Mouse (Mus musculus) limb, embryonic 13.5 days (tissue): ENCODE data around the gene Pdk2. TPM values are rescaled to one million over a fixed set of nuclear protein-coding genes. Genes with fewer than 3 reads are reported as not detected.

Source experiments
- ATAC-seq: fragments of 200-750 bp; cut with Nextera tagmentation; 2 replicates; pipeline ENCODE4 v1.8.0; 2017; ENCODE audit warnings: low read depth, moderate number of reproducible peaks, moderate TSS enrichment; ENCODE audit not compliant: low FRiP score
- H3K27ac ChIP-seq: fragments of 300-500 bp; sonication (generic); 2 replicates; pipeline ENCODE4 v1.5.1; 2015; ENCODE audit warnings: inconsistent platforms, mild to moderate bottlenecking, moderate library complexity
- H3K27me3 ChIP-seq: fragments of 300-500 bp; sonication (generic); 2 replicates; pipeline ENCODE4 v1.6.1; 2015; ENCODE audit warnings: mild to moderate bottlenecking, inconsistent platforms
- H3K36me3 ChIP-seq: fragments of 300-500 bp; sonication (generic); 2 replicates; pipeline ENCODE4 v1.6.1; 2015; ENCODE audit warnings: inconsistent platforms, mild to moderate bottlenecking, moderate library complexity
- H3K4me1 ChIP-seq: fragments of 300-500 bp; sonication (generic); 2 replicates; pipeline ENCODE4 v1.6.1; 2015; ENCODE audit warnings: inconsistent platforms
- H3K4me2 ChIP-seq: fragments of 300-500 bp; sonication (generic); replicated peaks from 2 replicates; pipeline ENCODE4 v1.6.1; 2015; ENCODE audit warnings: inconsistent platforms, mild to moderate bottlenecking, moderate library complexity
- H3K4me3 ChIP-seq: fragments of 300-500 bp; sonication (generic); 2 replicates; pipeline ENCODE4 v1.5.1; 2015; ENCODE audit warnings: moderate library complexity, mild to moderate bottlenecking, inconsistent platforms
- H3K9ac ChIP-seq: fragments of 300-500 bp; sonication (generic); 2 replicates; pipeline ENCODE4 v1.6.1; 2015; ENCODE audit warnings: mild to moderate bottlenecking, inconsistent platforms
- H3K9me3 ChIP-seq: fragments of 300-500 bp; sonication (generic); 2 replicates; pipeline ENCODE4 v1.6.1; 2016; ENCODE audit warnings: inconsistent platforms
- WGBS: fragments of 180-500 bp; shearing (Covaris S2); methylation state at CpG from one replicate; pipeline ENCODE4 v1.1.7; 2015; 5-methylcytosine and 5-hydroxymethylcytosine counted together
- polyA plus RNA-seq: library from polyadenylated mRNA; unstranded; fragments of >200 nt; fragmentation: Nextera tagmentation; extraction: Ambion mirVana; gene quantifications from 2 replicates; pipeline ENCODE4 v1.2.1, GENCODE M21; 2015

Gene Pdk2
- polyA plus RNA-seq, 1 experiment from 2014 or later = 34.9 TPM

DNA sequence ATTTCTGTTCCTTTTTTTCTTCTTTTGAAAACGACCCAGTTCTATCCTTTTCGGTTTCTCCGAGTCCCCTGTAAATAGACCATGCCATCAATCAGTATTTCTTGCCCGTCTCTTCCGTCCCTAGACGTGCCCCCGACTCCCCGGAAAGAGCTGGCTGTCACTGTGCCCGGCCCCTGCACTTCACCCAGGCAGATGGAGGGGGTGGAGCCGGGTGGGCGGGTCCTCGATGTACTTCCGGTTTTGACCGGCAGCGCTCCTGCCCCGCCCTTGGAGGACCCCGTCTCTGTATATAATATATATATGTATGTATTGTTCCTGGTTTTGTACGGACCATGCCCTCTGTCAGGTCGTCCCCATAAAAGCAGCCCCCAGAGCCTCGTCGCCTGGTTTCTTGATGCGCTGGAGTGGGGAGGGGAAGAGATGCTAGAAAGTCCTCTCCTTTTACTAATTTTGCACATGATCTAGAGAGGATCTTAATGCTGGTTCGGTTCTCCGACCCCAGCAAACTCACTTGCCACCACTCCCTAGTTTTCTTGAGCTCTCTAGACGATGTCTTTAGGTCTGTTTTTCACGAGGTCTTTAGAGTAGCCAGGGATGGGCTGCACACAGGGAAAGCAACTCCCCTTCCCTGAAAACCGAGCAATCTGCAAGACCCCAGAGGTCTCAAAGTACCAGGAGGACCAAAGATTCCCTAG lies 34.5 kb downstream of the Pdk2 start:
- 2% methylated on average over 27 of the region's 27 CpGs for whole genome bisulfite sequencing
- Histone ChIP-seq H3K27ac (peak overlapping the region; percentile 67), H3K9ac (peak overlapping the region; percentile 65), H3K27me3 (no peaks in the 10 kb centered on the region), H3K36me3 (peaks cover 42% of the 10 kb centered on the region), H3K4me1 (peaks cover 36% of the 10 kb centered on the region), H3K4me3 (peak overlapping the region; percentile 45), H3K9me3 (no peaks in the 10 kb centered on the region), H3K4me2 (peak overlapping the region; percentile 76)
- ATAC-seq = peak; percentile 54

DNA sequence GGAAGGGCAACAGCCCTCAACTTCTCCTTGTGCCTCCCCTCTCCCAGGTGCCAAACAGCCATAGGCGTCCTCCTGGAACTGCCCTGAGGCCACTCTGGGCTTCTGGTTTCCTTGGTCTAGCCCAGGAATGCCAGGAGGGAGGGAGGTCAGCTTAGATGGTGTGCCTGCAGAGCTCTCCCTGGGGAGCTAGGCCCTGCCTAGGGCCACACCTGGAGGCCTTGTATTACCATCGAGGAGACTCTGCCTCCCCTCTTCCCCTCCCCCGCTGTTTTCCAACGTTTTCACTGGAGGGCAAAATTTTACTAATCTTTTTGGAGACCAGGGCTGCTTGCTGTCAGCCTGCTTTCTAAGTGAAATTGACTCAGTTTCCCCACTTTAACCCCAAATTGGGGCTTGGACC lies 35.1 kb downstream of the Pdk2 start:
- no peaks in the 10 kb centered on the region for H3K9me3 ChIP-seq
- H3K27me3 ChIP-seq = no peaks in the 10 kb centered on the region
- ATAC-seq = no peak
- H3K27ac ChIP-seq = peak overlapping the region; percentile 52
- peaks cover 47% of the 10 kb centered on the region for H3K36me3 ChIP-seq
- H3K4me3 ChIP-seq = peak overlapping the region; percentile 45
- peak overlapping the region; percentile 76 for H3K4me2 ChIP-seq
- H3K4me1 ChIP-seq = peaks cover 31% of the 10 kb centered on the region
- 37% methylated on average over 4 of the region's 4 CpGs for WGBS
- H3K9ac ChIP-seq = peak overlapping the region; percentile 65

DNA sequence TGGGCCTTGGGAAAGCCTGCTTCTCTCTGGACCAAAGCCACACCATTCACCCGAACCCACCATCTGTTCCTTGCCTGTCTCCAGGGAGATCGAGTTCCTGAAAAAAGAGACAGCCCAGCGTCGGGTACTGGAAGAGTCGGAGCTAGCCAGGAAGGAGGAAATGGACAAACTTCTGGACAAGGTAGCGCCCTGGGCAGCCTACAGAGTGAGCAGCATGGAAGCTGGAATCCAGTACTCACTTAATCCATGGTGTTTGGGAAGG lies 36.3 kb downstream of the Pdk2 start:
- Histone ChIP-seq H3K4me2 (no peak overlapping the region), H3K27me3 (no peaks in the 10 kb centered on the region), H3K27ac (no peak overlapping the region; the same call in 1 of the 2 replicates), H3K36me3 (peaks cover 58% of the 10 kb centered on the region), H3K4me1 (peaks cover 37% of the 10 kb centered on the region), H3K9me3 (no peaks in the 10 kb centered on the region), H3K9ac (0 out of 2 replicates have a peak overlapping the region, but pooled peaks have one; percentile 19), H3K4me3 (no peak overlapping the region)
- no peak for ATAC-seq
- WGBS = 59% methylated on average over 6 of the region's 6 CpGs

DNA sequence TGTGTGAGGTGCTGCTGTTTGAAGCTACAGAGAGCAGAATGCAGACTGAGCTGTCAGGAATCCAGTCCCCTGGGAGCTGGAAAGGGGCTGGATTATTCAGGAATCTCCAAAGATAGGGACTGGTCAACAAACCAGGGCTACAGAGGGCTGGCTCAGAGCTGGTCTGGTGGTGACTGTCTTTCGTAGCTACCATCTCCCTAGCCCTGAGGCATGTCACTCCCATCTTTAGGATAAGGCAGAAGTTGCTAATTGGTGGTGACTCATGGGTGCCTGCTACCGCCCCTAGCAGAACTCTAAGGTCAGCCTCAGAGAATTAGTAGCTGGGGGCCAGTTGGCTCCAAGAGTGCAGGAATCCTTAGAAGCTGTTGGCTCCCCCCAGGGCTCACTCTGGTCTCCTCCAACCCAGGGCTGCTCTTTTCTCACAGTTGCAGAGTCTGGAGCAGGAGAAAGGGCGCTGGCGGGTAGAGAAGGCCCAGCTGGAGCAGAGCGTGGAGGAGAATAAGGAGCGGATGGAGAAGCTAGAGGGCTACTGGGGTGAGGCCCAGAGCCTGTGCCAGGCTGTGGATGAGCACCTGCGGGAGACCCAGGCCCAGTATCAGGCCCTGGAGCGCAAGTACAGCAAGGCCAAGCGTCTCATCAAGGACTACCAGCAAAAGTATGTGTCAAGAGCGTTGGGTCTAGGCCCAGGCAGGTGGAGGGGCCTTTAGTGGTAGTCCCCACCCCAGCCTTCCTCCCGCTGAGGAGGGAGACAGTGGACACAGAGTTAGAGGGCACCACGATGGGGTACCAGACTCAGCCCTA lies 36.8 kb downstream of the Pdk2 start:
- Histone ChIP-seq H3K9ac (no peak overlapping the region), H3K36me3 (peaks cover 64% of the 10 kb centered on the region)

DNA sequence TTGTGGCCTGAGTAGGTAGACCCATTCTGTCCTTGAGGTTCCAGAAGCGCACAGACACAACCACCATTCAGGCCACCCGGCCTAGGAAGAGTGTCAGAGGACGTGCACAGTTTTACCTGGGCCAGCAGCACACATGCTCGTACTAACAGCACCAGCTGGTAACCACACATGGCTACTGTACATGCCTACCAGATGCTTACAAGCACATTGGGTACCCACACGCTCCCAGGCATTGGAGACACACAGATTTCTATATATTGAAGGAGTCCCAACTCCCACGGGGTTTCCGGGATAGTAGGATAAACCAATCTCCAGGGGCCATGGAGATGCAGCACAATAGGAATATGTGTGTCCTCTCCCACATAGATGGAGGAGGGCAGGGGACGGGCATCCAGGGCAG lies 38.4 kb downstream of the Pdk2 start:
- Histone ChIP-seq H3K9me3 (no peaks in the 10 kb centered on the region), H3K4me2 (no peak overlapping the region), H3K27ac (no peak overlapping the region), H3K36me3 (peaks cover 80% of the 10 kb centered on the region), H3K4me1 (peaks cover 25% of the 10 kb centered on the region), H3K9ac (no peak overlapping the region), H3K4me3 (no peak overlapping the region), H3K27me3 (no peaks in the 10 kb centered on the region)
- 95% methylated on average over 8 of the region's 8 CpGs for WGBS
- ATAC-seq = no peak

More for the DNA sequence above, 36.8 kb downstream of the Pdk2 start:
- 82% methylated on average over 12 of the region's 12 CpGs for WGBS
- Histone ChIP-seq H3K9me3 (no peaks in the 10 kb centered on the region), H3K27me3 (no peaks in the 10 kb centered on the region), H3K4me1 (peaks cover 37% of the 10 kb centered on the region), H3K4me3 (no peak overlapping the region), H3K27ac (no peak overlapping the region; the same call in 1 of the 2 replicates), H3K4me2 (no peak overlapping the region)
- no peak for ATAC-seq

DNA sequence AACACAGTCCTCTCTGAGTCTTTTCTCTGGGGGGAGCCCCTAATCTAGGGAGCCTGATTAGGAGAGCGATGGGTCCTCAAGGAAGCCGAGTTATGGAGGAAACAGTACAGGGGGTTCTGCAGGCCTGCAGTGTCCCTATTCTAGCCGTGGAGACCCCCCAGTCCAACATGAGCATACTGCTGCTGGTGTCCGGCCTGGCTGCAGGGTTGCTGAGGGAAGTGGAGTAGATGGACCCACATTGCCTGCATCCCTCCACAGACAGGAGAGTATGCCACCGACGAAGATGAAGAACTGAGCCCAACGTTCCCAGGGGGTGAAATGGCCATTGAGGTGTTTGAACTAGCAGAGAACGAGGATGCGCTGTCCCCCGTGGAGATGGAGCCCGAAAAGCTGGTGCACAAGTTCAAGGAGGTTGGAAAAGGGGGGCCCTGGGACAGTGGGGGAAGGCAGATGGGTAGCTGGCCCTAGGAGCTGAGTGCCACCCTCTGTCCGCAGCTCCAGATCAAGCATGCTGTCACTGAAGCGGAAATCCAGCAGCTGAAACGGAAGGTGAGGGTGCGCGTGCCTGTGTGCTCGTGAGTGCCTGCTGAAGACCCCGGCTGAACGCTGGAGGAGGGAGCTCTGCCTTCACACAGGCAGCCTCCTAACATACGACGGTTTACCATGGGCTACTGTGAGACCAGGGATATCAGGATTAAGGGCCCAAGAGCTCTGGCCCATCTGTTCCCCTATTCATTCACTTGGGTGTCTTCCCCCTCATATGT lies 39.4 kb downstream of the Pdk2 start:
- 88% methylated on average over 21 of the region's 21 CpGs for WGBS
- no peak overlapping the region for H3K27ac ChIP-seq

DNA sequence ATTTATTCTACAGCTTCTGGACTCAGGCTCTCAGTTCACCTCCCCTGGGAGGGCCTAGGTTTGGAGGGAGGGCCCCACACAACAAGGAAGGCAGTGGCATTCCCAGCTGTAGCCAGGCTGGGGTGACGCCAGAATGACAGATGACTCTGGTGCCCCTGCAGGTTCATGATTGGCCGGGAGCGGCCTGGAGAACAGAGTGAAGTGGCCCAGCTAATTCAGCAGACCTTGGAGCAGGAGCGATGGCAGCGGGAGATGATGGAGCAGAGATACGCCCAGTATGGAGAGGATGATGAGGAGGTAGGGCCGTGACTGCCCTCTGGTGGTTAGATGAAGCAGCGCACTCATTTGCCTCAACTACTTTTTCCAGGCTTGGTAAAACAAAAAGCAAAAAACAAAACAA lies 40.1 kb downstream of the Pdk2 start:
- peaks cover 97% of the 10 kb centered on the region for H3K36me3 ChIP-seq

More for the DNA sequence above, 39.4 kb downstream of the Pdk2 start:
- H3K9ac ChIP-seq = no peak overlapping the region
- ATAC-seq = no peak
- peaks cover 17% of the 10 kb centered on the region for H3K4me1 ChIP-seq
- no peaks in the 10 kb centered on the region for H3K9me3 ChIP-seq
- H3K4me3 ChIP-seq = no peak overlapping the region
- H3K4me2 ChIP-seq = no peak overlapping the region
- no peaks in the 10 kb centered on the region for H3K27me3 ChIP-seq
- peaks cover 90% of the 10 kb centered on the region for H3K36me3 ChIP-seq

DNA sequence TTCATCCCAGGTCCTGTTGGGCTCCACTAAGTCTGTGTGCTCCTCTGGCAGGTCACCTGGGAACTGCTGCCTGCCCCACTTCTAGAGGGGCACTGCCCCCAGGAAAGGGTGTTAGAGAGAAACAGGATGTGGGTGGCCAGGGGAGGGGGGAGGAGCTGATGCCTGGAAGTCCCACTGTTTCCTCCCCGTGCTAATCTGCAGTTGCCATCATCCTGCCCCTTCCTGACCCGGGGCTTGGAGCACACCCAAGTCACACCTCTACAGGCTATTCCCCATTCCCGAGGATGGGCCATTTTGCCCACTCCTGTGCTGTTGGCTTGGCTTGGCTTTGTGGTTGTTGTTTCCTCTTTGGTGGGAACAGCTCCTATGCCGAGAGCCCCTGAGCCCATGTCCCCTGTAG lies 40.6 kb downstream of the Pdk2 start:
- ATAC-seq = no peak; the same call in 1 of the 2 replicates
- Histone ChIP-seq H3K27me3 (no peaks in the 10 kb centered on the region), H3K9me3 (no peaks in the 10 kb centered on the region), H3K36me3 (peaks cover 98% of the 10 kb centered on the region), H3K4me3 (no peak overlapping the region), H3K9ac (0 out of 2 replicates have a peak overlapping the region, but pooled peaks have one; percentile 43), H3K27ac (peak overlapping the region; percentile 52; the same call in 1 of the 2 replicates), H3K4me2 (0 out of 2 replicates have a peak overlapping the region, but pooled peaks have one; percentile 12), H3K4me1 (peaks cover 17% of the 10 kb centered on the region)
- WGBS = 27% methylated on average over 4 of the region's 4 CpGs

More for the DNA sequence above, 40.1 kb downstream of the Pdk2 start:
- 3% methylated on average over 8 of the region's 8 CpGs for WGBS
- Histone ChIP-seq H3K4me3 (no peak overlapping the region), H3K9me3 (no peaks in the 10 kb centered on the region), H3K4me1 (peaks cover 15% of the 10 kb centered on the region), H3K9ac (0 out of 2 replicates have a peak overlapping the region, but pooled peaks have one; percentile 43), H3K27me3 (no peaks in the 10 kb centered on the region), H3K27ac (peak overlapping the region; percentile 52; the same call in 1 of the 2 replicates), H3K4me2 (0 out of 2 replicates have a peak overlapping the region, but pooled peaks have one; percentile 12)
- ATAC-seq = no peak

DNA sequence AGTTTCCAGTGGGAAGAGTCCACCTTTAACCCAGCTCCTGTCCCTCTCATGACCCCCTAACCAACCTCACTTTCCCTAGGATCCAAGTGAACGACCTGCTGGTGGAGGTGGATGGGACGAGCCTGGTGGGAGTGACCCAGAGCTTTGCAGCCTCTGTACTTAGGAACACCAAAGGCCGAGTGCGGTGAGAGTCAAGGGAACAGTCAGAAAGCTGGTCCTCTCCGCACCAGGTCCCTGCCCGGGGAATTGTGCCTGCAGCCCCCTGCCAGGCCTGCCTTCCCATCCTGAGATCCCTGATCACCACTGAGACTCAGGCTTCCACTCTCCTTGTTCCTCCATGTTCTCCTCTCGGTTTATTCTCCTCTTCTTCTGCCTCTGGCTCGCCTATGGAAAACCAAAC lies 41.0 kb downstream of the Pdk2 start:
- Histone ChIP-seq H3K9ac (0 out of 2 replicates have a peak overlapping the region, but pooled peaks have one; percentile 19), H3K27me3 (no peaks in the 10 kb centered on the region), H3K27ac (peak overlapping the region; percentile 22; the same call in 1 of the 2 replicates), H3K4me1 (peaks cover 21% of the 10 kb centered on the region), H3K4me2 (no peak overlapping the region), H3K36me3 (peaks cover 98% of the 10 kb centered on the region), H3K9me3 (no peaks in the 10 kb centered on the region), H3K4me3 (no peak overlapping the region)
- WGBS = 61% methylated on average over 8 of the region's 8 CpGs
- no peak for ATAC-seq

DNA sequence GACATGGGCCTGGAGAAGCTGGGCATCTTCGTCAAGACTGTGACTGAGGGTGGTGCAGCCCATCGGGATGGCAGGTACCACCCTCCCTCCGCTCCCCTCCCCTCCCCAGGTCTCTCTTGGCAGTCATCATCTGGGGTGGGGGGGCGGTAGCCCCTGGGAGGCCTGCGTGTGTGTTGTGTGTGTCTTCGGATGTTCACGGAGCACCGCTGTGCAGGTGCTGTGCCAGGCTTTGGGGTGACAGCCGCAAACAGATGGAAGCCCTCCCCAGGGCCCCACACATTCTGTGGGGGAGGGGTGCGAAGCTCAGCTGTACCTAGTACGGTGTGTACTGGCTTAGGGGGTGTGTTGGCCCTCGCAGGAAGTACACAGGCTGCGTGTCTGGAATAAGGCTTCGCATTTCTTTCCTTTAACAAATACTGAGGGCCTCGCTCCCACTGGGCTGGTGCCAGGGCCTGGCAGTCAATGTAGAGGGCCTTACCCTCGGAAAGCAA lies 43.1 kb downstream of the Pdk2 start:
- WGBS = 79% methylated on average over 16 of the region's 16 CpGs
- Histone ChIP-seq H3K27ac (no peak overlapping the region), H3K9ac (peak overlapping the region; percentile 8; the same call in 1 of the 2 replicates), H3K9me3 (no peaks in the 10 kb centered on the region), H3K4me3 (no peak overlapping the region), H3K4me2 (no peak overlapping the region), H3K4me1 (peaks cover 42% of the 10 kb centered on the region), H3K27me3 (no peaks in the 10 kb centered on the region), H3K36me3 (peaks cover 81% of the 10 kb centered on the region)
- ATAC-seq = no peak

DNA sequence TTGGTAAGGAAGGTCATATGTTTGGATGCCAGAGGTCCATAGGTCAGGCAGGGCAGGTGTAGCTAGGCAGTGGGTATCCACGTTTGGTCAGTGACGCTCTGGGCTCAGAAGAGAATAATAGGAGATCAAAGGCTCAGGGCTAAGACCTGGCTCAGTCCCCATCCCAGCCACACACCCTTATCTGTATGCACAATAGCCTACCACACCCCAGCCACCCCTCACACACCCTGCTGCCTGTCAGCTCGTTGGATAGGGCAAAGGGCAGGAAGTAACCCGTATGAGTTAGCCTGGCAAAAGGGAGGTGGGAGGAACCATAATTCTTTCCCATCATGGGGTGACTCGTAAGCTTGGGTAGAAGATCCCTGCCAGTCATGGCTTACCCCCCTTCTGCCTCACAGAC lies 43.6 kb downstream of the Pdk2 start:
- no peak for ATAC-seq
- WGBS = 60% methylated on average over 5 of the region's 5 CpGs
- no peak overlapping the region for H3K4me2 ChIP-seq
- no peaks in the 10 kb centered on the region for H3K9me3 ChIP-seq
- peaks cover 76% of the 10 kb centered on the region for H3K36me3 ChIP-seq
- no peaks in the 10 kb centered on the region for H3K27me3 ChIP-seq
- H3K9ac ChIP-seq = no peak overlapping the region
- H3K4me3 ChIP-seq = no peak overlapping the region
- peaks cover 46% of the 10 kb centered on the region for H3K4me1 ChIP-seq
- no peak overlapping the region for H3K27ac ChIP-seq
